Mouse (Mus musculus) neutrophil, adult 5-6 weeks (primary cell): Measurements from ENCODE around the gene Lrrc28. TPM values are rescaled to one million over a fixed set of nuclear protein-coding genes. Genes with fewer than 3 reads are reported as not detected.

Experiments
- ATAC-seq: fragments of 151-379, 151-347 bp; 2 replicates; pipeline ENCODE4 v1.8.0; 2017; ENCODE audit warnings: mild to moderate bottlenecking, moderate TSS enrichment; ENCODE audit not compliant: insufficient number of reproducible peaks, poor library complexity, low FRiP score, severe bottlenecking; ENCODE audit errors: extremely low read depth
- total RNA-seq: library from RNA; stranded (forward); fragments of 200-1000 nt; gene quantifications from 2 replicates; pipeline ENCODE4 v1.2.3, GENCODE M21; 2017

Lrrc28 gene
- 17.6 and 20.3 TPM in 2 replicates for total RNA-seq

DNA sequence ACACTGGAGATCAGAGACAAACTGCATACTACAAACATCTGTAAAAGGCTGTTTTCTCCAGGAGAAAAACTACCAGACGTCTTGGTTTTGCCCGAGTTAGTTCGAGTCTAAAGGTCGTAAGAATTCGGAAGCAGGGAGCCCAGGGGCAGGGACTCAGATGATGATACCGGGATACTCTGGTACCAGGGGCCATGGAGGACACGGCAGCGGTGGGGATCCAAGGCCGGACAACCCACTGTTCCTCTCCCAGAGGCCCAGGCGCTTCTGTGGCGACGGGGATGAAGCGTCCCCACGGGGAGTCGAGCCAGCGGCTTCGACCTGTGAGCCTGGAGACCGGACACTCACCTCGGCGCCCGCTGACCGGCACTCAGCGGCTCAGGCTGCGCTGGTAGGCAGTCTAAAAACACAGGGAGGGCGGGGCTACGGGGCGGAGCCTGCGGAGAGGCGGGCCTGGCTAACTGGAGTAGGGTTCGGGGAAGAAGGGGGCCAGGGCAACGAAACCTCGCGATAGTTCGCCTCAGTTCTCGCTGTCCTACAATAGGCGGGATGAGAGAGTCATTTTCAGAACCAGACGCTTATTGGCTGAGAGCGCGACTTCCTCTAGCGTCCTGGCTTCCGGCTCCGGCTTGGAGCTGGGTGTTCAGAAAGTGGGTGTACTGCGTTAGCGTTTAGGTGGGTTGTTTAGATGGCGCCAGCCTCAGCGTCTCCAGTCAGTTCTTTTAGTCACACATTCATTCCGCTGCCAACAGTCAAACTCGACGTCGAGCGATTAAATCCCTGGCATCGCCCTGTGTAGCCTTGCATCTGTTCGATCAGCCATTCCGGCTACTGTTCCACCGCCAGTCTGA is at the start of gene Lrrc28:
Lrrc28 (minus strand) TSS at position 436 of the 848 bp plus-strand sequence.
- ATAC-seq: peak; percentile 99

- no peak for ATAC-seq
Observed at GRCm38 (mm10) chr7:67692791-67693538, 47.9 kb upstream of the Lrrc28 start.

DNA sequence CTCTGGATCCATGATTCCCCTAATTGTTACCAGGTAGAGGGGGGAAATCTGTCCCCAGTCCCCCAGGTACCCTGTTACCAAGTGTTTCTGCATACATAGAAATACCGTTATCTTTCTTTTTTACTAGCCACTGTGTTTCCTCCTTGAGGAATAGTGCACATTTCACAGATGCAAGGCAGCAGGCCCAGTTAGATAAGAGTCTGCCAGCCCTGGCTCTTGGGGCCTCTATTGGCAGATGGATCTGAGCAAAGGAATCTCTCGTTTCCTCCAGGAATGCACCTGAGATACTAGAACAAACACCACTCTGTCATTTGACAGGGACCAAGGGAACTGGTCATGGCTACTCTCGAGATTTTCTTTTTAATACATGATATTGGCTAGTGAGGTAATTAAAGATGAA is 47.1 kb upstream of the Lrrc28 start:
- ATAC-seq: no peak

GRCm38 (mm10) chr7:67691036-67691435 is 46.0 kb upstream of the Lrrc28 start:
- ATAC-seq: no peak

GRCm38 (mm10) chr7:67689793-67690192 is 44.7 kb upstream of the Lrrc28 start:
- ATAC-seq: no peak

- no peak for ATAC-seq
Observed at GRCm38 (mm10) chr7:67688281-67688680, 43.2 kb upstream of the Lrrc28 start.

GRCm38 (mm10) chr7:67686545-67686944 is 41.5 kb upstream of the Lrrc28 start:
- no peak for ATAC-seq

GRCm38 (mm10) chr7:67683006-67683405 is 37.9 kb upstream of the Lrrc28 start:
- no peak for ATAC-seq

DNA sequence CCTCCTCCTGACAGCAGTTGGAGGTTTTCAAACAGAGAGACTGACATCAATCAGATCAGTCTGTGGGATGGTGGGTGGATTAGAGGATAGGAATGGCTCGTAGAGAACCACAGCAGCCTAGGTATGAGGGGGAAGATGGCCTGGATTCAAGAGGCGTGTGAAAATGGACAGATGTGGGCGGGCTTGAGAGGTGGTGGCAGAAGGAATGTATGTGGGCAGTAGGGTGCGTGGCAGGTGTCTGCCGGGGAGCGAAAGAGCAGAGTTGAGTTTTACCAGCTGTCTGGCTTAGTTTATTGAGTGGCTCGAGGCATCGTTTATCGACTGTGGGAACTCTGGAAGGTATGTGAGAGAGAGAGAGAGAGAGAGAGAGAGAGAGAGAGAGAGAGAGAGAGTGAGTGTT is 36.0 kb upstream of the Lrrc28 start:
- ATAC-seq: no peak

- ATAC-seq: no peak
Observed at GRCm38 (mm10) chr7:67678878-67679499, 33.9 kb upstream of the Lrrc28 start.

DNA sequence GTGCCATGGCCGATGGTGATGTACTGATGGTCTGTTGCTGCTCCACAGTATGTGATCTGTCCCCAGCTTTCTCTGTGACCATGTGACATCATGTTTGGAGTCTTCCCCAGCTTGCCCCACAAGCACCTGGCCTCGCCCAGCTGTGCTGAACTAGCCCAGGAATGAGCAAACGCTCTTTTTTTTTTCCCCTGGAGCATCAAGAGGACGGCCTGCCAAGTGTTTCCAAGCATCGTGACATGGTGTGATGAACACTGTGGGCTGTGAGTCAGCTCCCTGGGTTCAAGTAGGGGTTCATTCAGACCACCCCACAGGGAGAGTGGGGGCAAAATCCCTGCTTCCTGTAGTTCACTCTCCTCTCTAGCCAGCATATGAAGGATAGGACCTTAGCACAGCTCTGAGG is 28.6 kb upstream of the Lrrc28 start:
- ATAC-seq: no peak

DNA sequence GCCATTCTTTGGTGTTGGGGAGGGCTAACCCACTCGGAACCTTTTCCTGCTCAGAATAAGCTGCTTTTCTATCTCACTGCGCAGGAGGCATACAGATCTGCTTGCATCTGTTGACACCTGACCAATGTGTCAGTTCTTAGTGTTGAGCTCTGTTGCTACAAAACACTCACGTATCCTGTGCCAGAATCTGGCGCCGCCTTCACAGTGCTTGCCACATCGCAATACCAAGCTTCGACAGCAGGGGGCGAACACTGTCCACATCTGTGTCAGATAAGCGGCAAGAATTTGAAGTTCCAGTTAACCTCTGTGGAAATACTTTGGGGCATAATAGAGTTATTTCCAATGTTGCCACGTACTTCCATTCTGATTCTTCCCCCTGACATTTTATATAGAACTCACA is 27.6 kb upstream of the Lrrc28 start:
- ATAC-seq: peak; percentile 69

GRCm38 (mm10) chr7:67670965-67671364 is 25.9 kb upstream of the Lrrc28 start:
- no peak for ATAC-seq

DNA sequence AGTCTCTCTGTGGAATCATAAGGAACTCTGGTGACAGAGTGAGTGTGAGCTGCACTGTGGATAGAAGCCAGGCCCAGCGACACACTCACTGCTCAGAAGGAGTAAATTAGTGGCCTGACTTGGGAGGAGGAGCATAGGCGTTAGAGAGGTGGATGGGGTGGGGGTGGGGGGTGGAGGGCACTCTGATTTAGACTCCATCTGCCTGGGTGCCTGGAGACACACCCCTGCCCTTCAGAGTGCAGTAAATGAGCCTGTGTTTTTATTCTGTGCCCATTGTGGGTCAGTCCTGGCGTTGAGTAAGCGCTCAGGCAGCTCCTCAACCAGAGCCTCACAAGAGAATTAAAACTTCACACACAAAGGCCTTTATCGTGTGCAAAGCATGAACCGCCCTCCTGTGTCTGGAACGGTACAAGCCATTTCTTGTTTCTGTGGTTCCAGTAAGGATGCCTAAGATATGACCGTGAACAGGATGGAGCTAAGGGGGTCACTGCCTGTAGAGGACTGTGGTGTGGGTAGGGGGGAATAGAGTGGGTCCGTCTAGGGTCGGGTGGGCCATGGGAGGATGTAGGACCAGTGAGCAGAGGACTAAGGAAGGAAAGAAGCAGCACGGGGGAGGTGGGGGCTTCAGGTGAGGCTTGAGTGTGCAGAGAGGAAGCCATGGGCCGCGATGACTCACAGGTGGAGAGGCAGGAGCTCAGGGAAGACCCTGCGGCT is 19.1 kb upstream of the Lrrc28 start:
- ATAC-seq: no peak

GRCm38 (mm10) chr7:67662424-67662823 is 17.4 kb upstream of the Lrrc28 start:
- ATAC-seq: 0 out of 2 replicates have a peak, but pooled peaks have one; percentile 16

- no peak for ATAC-seq
Observed at GRCm38 (mm10) chr7:67658110-67658509, 13.0 kb upstream of the Lrrc28 start.

DNA sequence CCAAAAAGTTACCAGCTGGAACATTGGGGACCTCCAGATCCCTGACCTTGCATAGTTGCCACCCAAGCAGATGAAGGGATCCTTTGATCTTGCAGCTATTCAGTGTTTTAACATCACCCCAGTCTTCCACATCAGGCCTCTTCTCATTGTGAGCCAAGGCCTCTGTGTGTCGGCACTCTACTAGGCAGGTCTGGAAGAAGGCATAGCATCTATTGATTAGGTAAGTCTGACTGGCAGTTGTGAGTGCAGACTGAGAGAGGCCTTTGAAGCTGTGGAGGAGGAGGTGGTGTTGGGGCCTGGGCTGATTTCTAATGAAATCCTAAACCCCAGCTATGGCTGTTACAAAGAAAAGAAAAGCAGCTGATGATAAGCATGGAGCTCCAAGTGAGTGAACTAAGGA is 10.1 kb upstream of the Lrrc28 start:
- no peak for ATAC-seq

DNA sequence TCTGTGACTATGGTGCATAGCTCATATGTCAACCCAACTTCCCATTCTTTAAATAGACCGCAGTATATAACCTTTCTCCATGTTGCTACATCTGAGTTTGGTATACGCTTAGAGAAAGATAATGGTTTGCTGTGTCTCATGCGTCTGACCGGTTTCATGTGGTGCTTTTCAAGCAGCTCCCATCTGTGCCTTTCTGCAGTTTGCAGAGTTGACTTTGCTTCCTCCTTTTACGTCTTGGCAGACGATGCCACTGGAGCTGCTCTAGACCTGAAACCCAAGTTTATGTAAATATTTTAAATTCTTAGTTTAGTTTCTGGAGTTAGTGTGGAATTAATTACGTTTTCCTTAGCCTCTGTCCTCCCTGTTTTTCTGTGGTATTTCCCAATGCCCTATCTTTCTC is 9.6 kb upstream of the Lrrc28 start:
- ATAC-seq: no peak

DNA sequence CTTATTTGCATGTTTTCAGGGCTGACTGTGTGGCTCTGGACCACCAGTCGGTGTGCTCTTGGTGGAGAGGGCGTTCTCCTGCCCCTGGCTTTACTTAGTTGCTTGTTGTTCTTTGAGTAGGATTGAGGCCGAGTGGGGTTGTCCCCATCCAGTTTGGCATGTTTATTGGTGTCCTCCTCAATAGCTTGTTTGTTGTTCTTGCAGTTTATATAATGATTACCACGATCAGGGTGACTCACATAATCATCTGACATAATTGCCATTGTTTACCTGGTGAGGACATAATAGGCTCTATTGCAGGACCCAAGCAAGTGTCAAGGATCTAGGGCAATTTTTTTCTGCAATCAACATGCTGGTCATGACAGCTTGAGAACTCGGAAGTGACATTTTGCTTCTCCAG is 7.1 kb upstream of the Lrrc28 start:
- ATAC-seq: no peak
